Mouse (Mus musculus): ENCODE measurements at regions not wholly inside any gene's neighbourhood (a gene's known extent, or its start where the extent isn't known, plus 50 kb on each side); places are given as distances from the start of the nearest gene placed in this dataset.
A peak's percentile ranks its signal among the peaks of the same experiment; 100 is the strongest.
"Not testable (repeated sequence)": the region's sequence is repeated elsewhere in the genome, so short reads cannot be mapped to it uniquely, and the experiment has no call there.

DNA sequence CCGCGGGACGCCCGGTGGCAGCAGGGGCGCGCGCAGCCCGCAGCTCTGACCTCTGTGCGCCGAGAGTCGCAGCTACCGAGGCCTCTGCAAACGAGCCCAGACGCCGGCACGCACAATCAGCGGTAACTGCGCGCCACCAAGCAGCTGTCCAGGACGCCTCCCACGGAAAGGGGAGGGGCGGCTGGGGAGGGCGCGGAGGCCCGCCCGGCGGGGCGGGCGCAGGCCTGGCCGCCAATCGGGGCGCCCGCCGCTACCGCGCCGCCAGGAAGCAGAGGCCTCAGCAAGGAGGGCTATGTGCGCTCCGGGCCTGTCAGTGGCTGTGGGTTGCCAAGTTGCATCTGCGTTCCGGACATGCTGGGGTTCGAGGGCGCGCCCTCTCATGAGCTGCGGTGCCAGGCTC, 613.3 kb upstream of the Ywhaq start:
- peak; percentile 0 to 1 for DNase-seq

DNA sequence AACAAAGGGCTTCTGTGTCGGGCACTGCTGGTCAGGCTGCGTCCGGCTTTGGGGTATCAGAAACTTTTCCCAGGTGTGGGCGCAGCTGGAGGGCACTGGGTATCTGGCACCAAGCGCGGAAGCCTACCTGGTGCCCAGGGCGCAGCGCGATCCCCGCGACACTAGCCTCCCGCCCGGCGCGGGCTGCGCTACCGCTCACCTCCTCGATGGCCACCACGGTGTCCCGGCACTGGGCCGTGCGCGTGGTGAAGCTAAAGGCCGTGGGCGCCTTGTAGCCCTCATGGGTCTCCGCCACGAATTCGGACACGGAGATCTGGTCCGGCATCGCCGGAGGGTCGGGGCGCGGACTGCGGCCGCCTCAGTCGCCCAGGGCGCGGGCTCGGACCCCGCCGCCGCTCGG, 612.8 kb upstream of the Ywhaq start:
- not testable (repeated sequence) for DNase-seq
